Mouse (Mus musculus): ENCODE data around the gene Ksr1.

DNA sequence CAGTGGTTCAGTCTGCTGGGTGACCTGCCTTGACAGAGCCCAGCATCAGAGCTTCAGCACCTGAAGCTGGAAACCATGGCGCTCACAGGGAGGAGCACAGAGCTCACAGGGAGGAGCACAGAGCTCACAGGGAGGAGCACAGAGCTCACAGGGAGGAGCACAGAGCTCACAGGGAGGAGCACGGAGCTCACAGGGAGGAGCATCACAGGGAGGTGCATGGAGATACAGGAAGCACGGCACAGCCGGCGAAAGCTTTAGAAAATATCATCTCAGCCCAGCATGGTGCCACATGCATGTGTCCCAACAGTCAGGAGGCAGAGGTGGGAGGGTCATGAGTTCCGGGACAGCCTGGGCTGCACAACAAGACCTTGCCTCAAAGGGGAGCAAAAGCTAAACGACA, 48.5 kb downstream of the Ksr1 start:
- TF ChIP-seq CTCF (IDR thresholded peaks at IDR 0.05; ENCODE audit: borderline replicate concordance, control insufficient read depth, extremely low read depth, insufficient read depth, low read length, poor library complexity) (no peak), POLR2A (IDR thresholded peaks at IDR 0.05; ENCODE audit: control insufficient read depth, extremely low read depth, insufficient read depth, low read length, poor library complexity) (no peak)
